7 mouse cellular contexts compared by ENCODE assay signal in the genomic region with DNA sequence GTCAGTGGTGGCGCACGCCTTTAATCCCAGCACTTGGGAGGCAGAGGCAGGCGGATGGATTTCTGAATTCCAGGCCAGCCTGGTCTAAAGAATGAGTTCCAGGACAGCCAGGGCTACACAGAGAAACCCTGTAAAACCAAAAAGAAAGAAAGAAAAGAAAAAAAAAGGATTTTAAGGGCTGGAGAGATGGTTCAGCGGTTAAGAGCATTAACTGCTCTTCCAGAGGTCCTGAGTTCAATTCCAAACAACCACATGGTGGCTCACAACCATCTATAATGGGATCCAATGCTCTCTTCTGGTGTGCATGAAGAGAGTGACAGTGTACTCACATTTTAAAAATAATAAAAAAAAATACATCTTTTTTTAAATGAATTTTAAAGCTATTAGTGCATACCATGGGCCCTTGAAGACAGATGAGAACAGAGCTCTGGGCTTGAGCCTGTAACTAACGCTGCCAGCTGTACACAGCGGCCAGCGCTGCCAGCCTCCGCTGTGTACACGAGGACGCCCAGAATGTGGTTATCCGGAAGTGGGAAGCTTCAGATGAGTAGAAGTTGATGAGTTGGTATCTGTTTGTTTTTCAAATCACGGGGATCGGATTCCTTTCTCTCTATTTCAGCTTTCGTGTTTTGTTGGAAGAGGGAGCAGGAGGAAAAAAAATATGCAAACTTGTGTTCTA. TPM values are rescaled to one million over a fixed set of nuclear protein-coding genes. Genes with fewer than 3 reads are reported as not detected.
A peak's percentile ranks its signal among the peaks of the same experiment; 100 is the strongest.
DNase-seq lines count a peak whose midpoint lies in the region; ATAC-seq and TF ChIP-seq lines count a peak whose summit lies in the region.

No protein-coding gene starts in this region.

- no peak for TF ChIP-seq CTCF in stomach, postnatal 0 days (IDR thresholded peaks at IDR 0.05; ENCODE audit: low read depth)

- peak overlapping the region; percentile 65 for H3K4me2 ChIP-seq in neural tube, embryonic 11.5 days (ENCODE audit: low read depth)
- peak overlapping the region; percentile 72 for H3K4me2 ChIP-seq in limb, embryonic 14.5 days (replicated peaks; ENCODE audit: low read depth, low read length, severe bottlenecking)
- peak overlapping the region; percentile 84 for H3K4me2 ChIP-seq in stomach, postnatal 0 days (replicated peaks; ENCODE audit: low read depth)

- no peak for DNase-seq in neural tube, embryonic 11.5 days (ENCODE audit: low spot score)
- no peak for DNase-seq in neural tube, embryonic 10.5 days (ENCODE audit: extremely low spot score, low spot score)
- no peak for DNase-seq in forebrain, embryonic 10.5 days (ENCODE audit: extremely low spot score, low spot score)
- DNase-seq in limb, embryonic 14.5 days (ENCODE audit: low spot score), result no peak
- no peak for DNase-seq in stomach, postnatal 0 days (ENCODE audit: low spot score)
- DNase-seq in left cerebral cortex, postnatal 36 days (ENCODE audit: low spot score in 2 of 2), result no peak
- no peak for DNase-seq in B cell, adult 2 months

- H3K4me1 ChIP-seq in neural tube, embryonic 11.5 days (ENCODE audit: control insufficient read depth, insufficient read depth, low read length), result peaks cover 8% of the 10 kb centered on the region; the same call in 1 of the 2 replicates
- H3K4me1 ChIP-seq in forebrain, embryonic 10.5 days, result peaks cover 36% of the 10 kb centered on the region
- peaks cover 8% of the 10 kb centered on the region for H3K4me1 ChIP-seq in limb, embryonic 14.5 days (ENCODE audit: control insufficient read depth, insufficient read depth, low read length)
- 0 out of 2 replicates have a peak, but pooled peaks cover 5% of the 10 kb centered on the region for H3K4me1 ChIP-seq in stomach, postnatal 0 days (replicated peaks; ENCODE audit: control insufficient read depth, insufficient read depth)

- no peaks in the 10 kb centered on the region for H3K9me3 ChIP-seq in neural tube, embryonic 11.5 days (ENCODE audit: control insufficient read depth, low read length)
- H3K9me3 ChIP-seq in forebrain, embryonic 10.5 days, result no peaks in the 10 kb centered on the region
- H3K9me3 ChIP-seq in limb, embryonic 14.5 days (ENCODE audit: control insufficient read depth, low read length), result no peaks in the 10 kb centered on the region
- no peaks in the 10 kb centered on the region for H3K9me3 ChIP-seq in stomach, postnatal 0 days (ENCODE audit: control insufficient read depth, low read length)

- ATAC-seq in neural tube, embryonic 11.5 days (ENCODE audit: insufficient read depth, low FRiP score, low TSS enrichment), result 0 out of 2 replicates have a peak, but pooled peaks have one; percentile 5
- no peak for ATAC-seq in limb, embryonic 14.5 days (ENCODE audit: low FRiP score, low read depth)
- no peak for ATAC-seq in stomach, postnatal 0 days (ENCODE audit: low FRiP score, low TSS enrichment)

- WGBS in neural tube, embryonic 11.5 days, result 68% methylated on average over 14 of the region's 14 CpGs
- 68% methylated on average over 14 of the region's 14 CpGs for WGBS in forebrain, embryonic 10.5 days
- 65% methylated on average over 14 of the region's 14 CpGs for WGBS in limb, embryonic 14.5 days
- WGBS in stomach, postnatal 0 days, result 57% methylated on average over 14 of the region's 14 CpGs

- TF ChIP-seq POLR2A in limb, embryonic 14.5 days (IDR thresholded peaks at IDR 0.05; ENCODE audit: borderline replicate concordance, extremely low read depth, insufficient read depth, insufficient read length), result no peak

- peaks cover 2% of the 10 kb centered on the region for H3K36me3 ChIP-seq in neural tube, embryonic 11.5 days (ENCODE audit: control insufficient read depth, insufficient read depth, low read length)
- peaks cover 25% of the 10 kb centered on the region for H3K36me3 ChIP-seq in forebrain, embryonic 10.5 days (replicated peaks)
- H3K36me3 ChIP-seq in limb, embryonic 14.5 days (ENCODE audit: control insufficient read depth, insufficient read depth, low read length), result peaks cover 23% of the 10 kb centered on the region
- peaks cover 12% of the 10 kb centered on the region for H3K36me3 ChIP-seq in stomach, postnatal 0 days (ENCODE audit: control insufficient read depth, insufficient read depth, low read length)

- H3K27me3 ChIP-seq in neural tube, embryonic 11.5 days (ENCODE audit: control insufficient read depth, insufficient read depth, low read length), result no peaks in the 10 kb centered on the region
- no peaks in the 10 kb centered on the region for H3K27me3 ChIP-seq in forebrain, embryonic 10.5 days (ENCODE audit: poor library complexity, severe bottlenecking)
- H3K27me3 ChIP-seq in limb, embryonic 14.5 days (ENCODE audit: control insufficient read depth, insufficient read depth, low read length), result no peaks in the 10 kb centered on the region
- H3K27me3 ChIP-seq in stomach, postnatal 0 days (ENCODE audit: control insufficient read depth, insufficient read depth, low read length), result no peaks in the 10 kb centered on the region

- no peak for TF ChIP-seq EP300 in stomach, postnatal 0 days (optimal IDR thresholded peaks at IDR 0.05)

- peak overlapping the region; percentile 98 for H3K9ac ChIP-seq in neural tube, embryonic 11.5 days (ENCODE audit: low read length)
- H3K9ac ChIP-seq in limb, embryonic 14.5 days (ENCODE audit: low read depth, low read length, severe bottlenecking), result peak overlapping the region; percentile 98
- peak overlapping the region; percentile 97; the same call in 1 of the 2 replicates for H3K9ac ChIP-seq in stomach, postnatal 0 days (ENCODE audit: low read length)

- no peak overlapping the region for H3K27ac ChIP-seq in neural tube, embryonic 11.5 days (ENCODE audit: low read depth, low read length)
- peak overlapping the region; percentile 99 for H3K27ac ChIP-seq in forebrain, embryonic 10.5 days
- peak overlapping the region; percentile 100 for H3K27ac ChIP-seq in limb, embryonic 14.5 days (replicated peaks; ENCODE audit: low read depth, low read length)
- H3K27ac ChIP-seq in stomach, postnatal 0 days (replicated peaks), result peak overlapping the region; percentile 97

- peak overlapping the region; percentile 76 for H3K4me3 ChIP-seq in neural tube, embryonic 11.5 days (ENCODE audit: low read depth, low read length)
- H3K4me3 ChIP-seq in forebrain, embryonic 10.5 days, result peak overlapping the region; percentile 87
- peak overlapping the region; percentile 80 for H3K4me3 ChIP-seq in limb, embryonic 14.5 days (replicated peaks; ENCODE audit: low read length)
- peak overlapping the region; percentile 79 for H3K4me3 ChIP-seq in stomach, postnatal 0 days (ENCODE audit: low read depth, low read length)

- intact Hi-C loops in left cerebral cortex, postnatal 36 days (cut with DNase I), result no loop called here

RNA-seq across cellular contexts. Expression of gene Flcn, which starts 0.8 kb away (rescaled TPM):
- polyA plus RNA-seq in neural tube, embryonic 11.5 days (2014; fragmentation: Nextera tagmentation; extraction: Ambion mirVana), result 30.6 and 30.9 TPM in 2 replicates
- 30.9 and 35.4 TPM in 2 replicates for polyA plus RNA-seq in forebrain, embryonic 10.5 days (2016; fragmentation: Nextera tagmentation; extraction: Ambion mirVana)
- 51.1 and 63.5 TPM in 2 replicates for polyA plus RNA-seq in limb, embryonic 14.5 days (2012; rRNA removed)
- 27.6 and 33.1 TPM in 2 replicates for polyA plus RNA-seq in limb, embryonic 14.5 days (2014; fragmentation: Nextera tagmentation; extraction: Ambion mirVana)
- 16.1 and 16.9 TPM in 2 replicates for polyA plus RNA-seq in stomach, postnatal 0 days (2015; fragmentation: Nextera tagmentation; extraction: Ambion mirVana)
- total RNA-seq in left cerebral cortex, postnatal 36 days (2021), result 10 to 100 TPM; 48.6 to 48.9 TPM

RNA-seq across cellular contexts. Expression of gene Pld6, which starts 23.2 kb away (rescaled TPM):
- 0.60 and 0.69 TPM in 2 replicates for polyA plus RNA-seq in neural tube, embryonic 11.5 days (2014; fragmentation: Nextera tagmentation; extraction: Ambion mirVana)
- polyA plus RNA-seq in forebrain, embryonic 10.5 days (2016; fragmentation: Nextera tagmentation; extraction: Ambion mirVana), result 3.8 TPM in 2 replicates
- 5.1 and 5.9 TPM in 2 replicates for polyA plus RNA-seq in limb, embryonic 14.5 days (2012; rRNA removed)
- 0.58 and 1.4 TPM in 2 replicates for polyA plus RNA-seq in limb, embryonic 14.5 days (2014; fragmentation: Nextera tagmentation; extraction: Ambion mirVana)
- polyA plus RNA-seq in stomach, postnatal 0 days (2015; fragmentation: Nextera tagmentation; extraction: Ambion mirVana), result 5.9 and 6.7 TPM in 2 replicates
- 1 to 10 TPM in 1 of 2 experiments, under 1 TPM in 1; 0.81 to 1.1 TPM for total RNA-seq in left cerebral cortex, postnatal 36 days (2021)

RNA-seq across cellular contexts. Expression of gene Nt5m, which starts 28.6 kb away (rescaled TPM):
- 40.6 and 44.5 TPM in 2 replicates for polyA plus RNA-seq in neural tube, embryonic 11.5 days (2014; fragmentation: Nextera tagmentation; extraction: Ambion mirVana)
- polyA plus RNA-seq in forebrain, embryonic 10.5 days (2016; fragmentation: Nextera tagmentation; extraction: Ambion mirVana), result 33.6 and 38.8 TPM in 2 replicates
- 39.7 and 47.3 TPM in 2 replicates for polyA plus RNA-seq in limb, embryonic 14.5 days (2012; rRNA removed)
- 41.9 and 43.1 TPM in 2 replicates for polyA plus RNA-seq in limb, embryonic 14.5 days (2014; fragmentation: Nextera tagmentation; extraction: Ambion mirVana)
- 21.9 and 23.4 TPM in 2 replicates for polyA plus RNA-seq in stomach, postnatal 0 days (2015; fragmentation: Nextera tagmentation; extraction: Ambion mirVana)
- 10 to 100 TPM; 53.6 to 59.0 TPM for total RNA-seq in left cerebral cortex, postnatal 36 days (2021)

RNA-seq across cellular contexts. Expression of gene Cops3, which starts 29.0 kb away (rescaled TPM):
- 247 and 252 TPM in 2 replicates for polyA plus RNA-seq in neural tube, embryonic 11.5 days (2014; fragmentation: Nextera tagmentation; extraction: Ambion mirVana)
- polyA plus RNA-seq in forebrain, embryonic 10.5 days (2016; fragmentation: Nextera tagmentation; extraction: Ambion mirVana), result 256 and 258 TPM in 2 replicates
- 70.6 and 84.2 TPM in 2 replicates for polyA plus RNA-seq in limb, embryonic 14.5 days (2012; rRNA removed)
- 192 and 198 TPM in 2 replicates for polyA plus RNA-seq in limb, embryonic 14.5 days (2014; fragmentation: Nextera tagmentation; extraction: Ambion mirVana)
- polyA plus RNA-seq in stomach, postnatal 0 days (2015; fragmentation: Nextera tagmentation; extraction: Ambion mirVana), result 90.8 and 92.8 TPM in 2 replicates
- 10 to 100 TPM; 64.3 to 70.6 TPM for total RNA-seq in left cerebral cortex, postnatal 36 days (2021)
